Mouse (Mus musculus) layer of hippocampus, adult 18-20 months (tissue): ENCODE results near the gene Sowaha. TPM values are rescaled to one million over a fixed set of nuclear protein-coding genes. Genes with fewer than 3 reads are reported as not detected.
A peak's percentile ranks its signal among the peaks of the same experiment; 100 is the strongest.

Experiments used
- DNase-seq, 2 experiments: peaks; one replicate each; pipeline ENCODE4 v3.0.0; 2022; ENCODE audit warnings: low spot score in 2 of 2
- total RNA-seq, 2 experiments: library from RNA; stranded (reverse); gene quantifications; 2 replicates each; pipeline ENCODE4 v1.2.3; 2021

The Sowaha gene
- total RNA-seq, 2 experiments from 2014 or later: 144 to 146 TPM

DNA sequence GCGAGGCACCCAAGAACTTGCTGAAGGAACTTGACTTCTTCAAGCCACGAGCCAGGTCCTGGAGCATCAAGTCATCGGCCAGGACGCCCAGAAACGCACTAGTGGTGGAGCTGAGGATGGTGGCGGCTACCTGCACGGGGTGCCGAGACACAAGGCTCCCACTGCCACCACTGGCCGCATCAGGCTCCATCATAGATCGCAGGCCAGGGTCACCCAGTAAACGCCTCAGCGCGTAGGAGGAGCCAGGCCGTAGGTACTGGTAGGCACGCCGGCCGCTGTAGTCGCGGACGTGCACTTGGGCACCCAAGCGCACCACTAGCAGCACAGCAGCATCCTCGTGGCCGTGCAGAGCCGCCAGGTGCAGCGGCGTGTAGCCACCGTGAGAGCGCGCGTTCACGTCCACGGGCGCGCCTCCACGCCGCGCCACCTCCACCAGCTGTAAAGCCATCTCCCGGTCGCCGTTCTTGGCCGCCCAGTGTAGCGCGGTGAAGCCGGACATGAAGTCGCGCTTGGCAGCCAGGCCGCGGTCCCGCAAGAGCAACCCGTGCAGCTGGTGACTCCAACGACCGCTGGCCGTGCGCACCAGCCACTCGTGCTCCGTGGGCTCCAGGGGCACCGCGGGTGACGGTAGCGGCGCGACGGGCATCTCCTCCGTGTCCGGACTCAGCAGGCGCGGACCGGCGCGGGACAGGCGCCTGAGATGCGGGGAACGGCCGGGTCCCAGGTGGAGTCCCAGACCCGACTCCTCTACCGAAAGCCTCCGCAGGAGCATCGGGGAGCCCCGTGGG lies 1.5 kb downstream of the Sowaha start:
- DNase-seq: no peak

GRCm38 (mm10) chr11:53477833-53478232 lies 2.2 kb downstream of the Sowaha start:
- no peak for DNase-seq

GRCm38 (mm10) chr11:53475620-53476019 lies 4.5 kb downstream of the Sowaha start:
- no peak for DNase-seq

DNA sequence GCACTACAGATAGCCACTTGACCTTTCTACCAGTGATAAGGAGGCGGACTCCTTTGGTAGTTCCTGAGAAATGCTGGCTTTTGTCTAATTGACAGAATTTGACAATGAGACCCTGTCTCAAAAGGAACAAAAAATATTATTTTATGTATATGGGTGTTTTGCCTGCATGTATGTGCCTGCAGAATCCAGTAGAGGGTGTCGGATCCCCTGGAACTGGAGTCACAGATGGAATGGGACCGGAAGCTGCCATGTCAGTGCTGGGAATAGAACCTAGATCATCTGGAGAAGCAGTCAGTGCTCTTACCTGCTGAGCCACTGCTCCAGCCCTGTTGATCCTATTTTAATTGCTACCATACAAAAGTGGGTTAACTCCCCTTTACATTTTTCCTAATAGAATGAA lies 7.4 kb downstream of the Sowaha start:
- DNase-seq: no peak

- peak; percentile 93 to 97 for DNase-seq
Measured at GRCm38 (mm10) chr11:53469968-53470695, 9.9 kb downstream of the Sowaha start, which contains the start of gene Gm9837. Gm9837 (minus strand) TSS chr11:53470479.

- DNase-seq: peak in 1 of 2 experiments; percentile 33
Measured at GRCm38 (mm10) chr11:53469294-53469967, 10.6 kb downstream of the Sowaha start.

DNA sequence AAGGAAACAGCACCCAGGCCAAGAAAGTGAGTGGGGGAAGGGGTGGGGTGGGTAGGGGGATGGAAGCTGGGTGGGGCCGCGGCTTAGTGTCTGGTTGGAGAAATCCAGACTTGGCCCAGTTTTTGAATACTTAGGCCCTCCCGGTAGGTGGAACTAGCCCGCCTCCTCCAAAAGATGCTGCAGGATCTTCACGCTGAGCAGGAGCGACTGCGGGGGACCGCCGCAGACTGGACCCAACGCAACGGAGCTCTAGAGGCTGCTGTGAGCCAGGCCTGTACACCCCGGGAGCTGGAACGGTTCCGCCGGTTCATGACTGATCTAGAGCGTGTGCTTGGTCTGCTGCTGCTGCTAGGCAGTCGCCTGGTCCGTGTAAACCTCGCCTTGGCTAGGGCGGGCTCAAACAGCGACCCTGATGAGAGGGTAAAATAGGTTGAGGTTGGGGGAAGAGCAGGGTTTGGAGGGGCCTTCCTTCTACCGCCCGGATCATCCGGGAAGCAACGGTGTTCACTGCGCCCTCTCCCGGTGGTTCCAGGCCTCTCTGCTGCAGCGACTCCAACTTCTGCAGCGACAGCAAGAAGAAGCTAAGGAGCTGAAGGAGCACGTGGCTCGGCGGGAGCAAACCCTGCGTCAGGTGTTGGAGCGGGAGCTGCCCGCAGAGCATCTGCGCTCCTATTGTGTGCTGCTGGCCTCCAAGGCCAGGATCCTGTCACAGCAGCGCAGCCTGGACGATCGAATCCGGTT lies 13.7 kb downstream of the Sowaha start:
- peak; percentile 71 to 88 for DNase-seq

DNA sequence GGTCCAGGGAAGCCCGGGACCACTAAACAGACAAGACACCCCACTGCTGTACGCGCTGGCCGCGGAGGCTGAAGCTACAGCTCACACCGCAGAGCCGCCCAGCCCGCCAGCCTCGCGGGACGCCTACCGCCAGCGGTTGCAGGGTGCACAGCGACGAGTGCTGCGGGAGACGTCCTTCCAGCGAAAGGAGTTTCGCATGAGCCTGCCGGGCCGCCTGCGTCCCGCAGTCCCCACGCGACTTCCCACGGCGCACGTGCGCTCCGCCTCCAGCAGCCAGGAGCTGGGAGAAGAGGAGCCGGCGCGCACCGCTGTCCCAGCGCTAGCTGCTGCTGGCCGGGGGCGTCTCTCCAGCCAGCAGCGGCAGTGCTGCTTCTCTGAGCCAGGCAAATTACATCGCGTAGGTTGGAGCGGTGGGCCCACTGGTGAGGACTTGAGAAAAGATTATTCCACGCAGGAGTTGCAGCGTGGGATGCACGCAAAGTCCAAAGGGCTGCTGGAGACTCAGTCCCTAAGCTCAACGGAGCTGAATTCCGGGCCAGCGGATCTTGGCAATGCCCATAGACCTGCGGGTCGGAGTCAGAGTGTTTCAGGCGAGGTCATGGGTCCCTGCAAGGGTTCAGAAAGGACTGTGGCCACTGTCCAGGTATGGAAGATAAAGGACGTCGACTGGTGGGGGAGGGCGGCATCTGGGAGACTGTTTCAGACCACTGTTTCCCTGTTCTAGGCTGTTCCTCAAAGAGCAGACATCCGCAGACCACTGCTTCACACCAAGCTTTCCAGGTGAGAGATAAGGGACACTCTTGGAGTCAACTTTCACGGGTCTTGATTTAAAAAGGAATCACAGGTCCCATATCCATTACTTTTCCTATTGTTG lies 16.3 kb downstream of the Sowaha start:
- peak in 1 of 2 experiments; percentile 27 for DNase-seq

GRCm38 (mm10) chr11:53461727-53462126 lies 18.3 kb downstream of the Sowaha start:
- no peak for DNase-seq

- DNase-seq: no peak
Measured at GRCm38 (mm10) chr11:53460192-53460591, 19.9 kb downstream of the Sowaha start.

DNA sequence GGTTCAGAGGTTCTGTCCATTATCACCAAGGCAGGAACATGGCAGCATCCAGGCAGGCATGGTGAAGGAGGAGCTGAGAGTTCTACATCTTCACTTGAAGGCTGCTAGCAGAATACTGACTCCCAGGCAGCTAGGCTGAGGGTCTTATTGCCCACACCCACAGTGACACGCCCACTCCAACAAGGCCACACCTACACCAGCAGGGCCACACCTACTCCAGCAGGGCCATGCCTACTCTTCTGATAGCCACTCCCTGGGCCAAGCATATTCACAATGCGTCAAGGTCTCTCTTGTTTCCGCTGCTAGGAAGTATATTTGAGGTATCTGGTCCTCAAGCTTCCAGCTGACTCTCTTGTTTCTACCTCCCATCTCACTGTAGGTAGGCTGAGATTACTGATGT lies 21.1 kb downstream of the Sowaha start:
- no peak for DNase-seq

- DNase-seq: no peak
Measured at GRCm38 (mm10) chr11:53457372-53457954, 22.6 kb downstream of the Sowaha start.

GRCm38 (mm10) chr11:53456474-53457371 lies 23.4 kb downstream of the Sowaha start, which contains the start of the genes Gm10447 and Shroom1:
Gm10447 (minus strand) TSS chr11:53457110.
Shroom1 (plus strand) TSS chr11:53457205.
- peak in 1 of 2 experiments; percentile 46 for DNase-seq

- no peak for DNase-seq
Measured at GRCm38 (mm10) chr11:53453031-53453430, 27.0 kb downstream of the Sowaha start.

- DNase-seq: no peak
Measured at GRCm38 (mm10) chr11:53452396-53452795, 27.7 kb downstream of the Sowaha start.

DNA sequence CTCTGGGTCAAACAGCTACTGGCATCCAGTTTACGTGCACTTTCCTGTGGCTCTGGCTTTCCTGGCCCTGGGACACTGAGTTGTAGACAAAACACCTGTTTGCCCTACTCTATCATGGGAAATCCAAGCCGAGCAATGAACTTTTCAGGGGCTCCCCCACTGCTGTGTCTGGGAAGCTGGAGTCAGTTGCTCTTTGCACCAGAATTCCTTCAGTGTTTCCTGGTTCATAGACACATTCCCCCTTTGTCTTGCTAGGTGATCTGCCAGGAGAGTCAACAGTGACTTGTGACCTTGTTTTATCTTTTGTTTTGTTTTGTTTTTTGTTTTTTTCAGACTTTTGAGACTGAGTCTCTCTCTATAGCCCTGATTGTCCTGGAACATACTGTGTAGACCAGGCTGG lies 28.7 kb downstream of the Sowaha start:
- DNase-seq: no peak

DNA sequence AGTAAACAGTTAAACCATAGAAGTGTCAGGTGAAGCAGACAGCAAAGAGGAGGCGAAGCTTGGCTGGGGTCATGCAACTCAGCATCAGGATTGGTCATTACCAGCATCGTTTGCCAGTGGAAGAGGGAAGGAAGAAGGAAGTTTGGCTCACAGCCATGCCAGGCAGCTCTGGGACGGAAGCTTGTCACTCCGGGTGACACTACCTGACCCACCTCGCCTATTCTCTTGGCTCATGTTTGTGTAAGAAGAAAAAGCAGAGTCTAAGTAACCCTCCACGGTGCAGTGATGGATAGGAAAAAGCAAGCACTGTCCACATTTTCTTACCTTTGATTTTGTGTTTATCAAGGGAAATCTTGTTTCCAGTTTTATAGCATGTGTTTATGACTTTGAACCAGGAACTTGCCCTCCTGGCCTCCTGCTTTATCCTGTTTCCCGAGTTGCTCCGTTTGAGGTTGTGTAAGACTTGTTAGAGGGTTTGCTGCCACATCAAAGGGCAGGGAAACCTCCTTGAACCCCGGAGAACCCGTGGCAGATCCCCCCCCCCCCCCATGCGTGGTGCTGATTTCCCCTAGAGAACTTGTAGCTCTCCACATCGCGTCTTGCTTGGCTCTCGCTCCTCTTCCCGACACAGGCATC lies 29.9 kb downstream of the Sowaha start:
- DNase-seq: no peak

DNA sequence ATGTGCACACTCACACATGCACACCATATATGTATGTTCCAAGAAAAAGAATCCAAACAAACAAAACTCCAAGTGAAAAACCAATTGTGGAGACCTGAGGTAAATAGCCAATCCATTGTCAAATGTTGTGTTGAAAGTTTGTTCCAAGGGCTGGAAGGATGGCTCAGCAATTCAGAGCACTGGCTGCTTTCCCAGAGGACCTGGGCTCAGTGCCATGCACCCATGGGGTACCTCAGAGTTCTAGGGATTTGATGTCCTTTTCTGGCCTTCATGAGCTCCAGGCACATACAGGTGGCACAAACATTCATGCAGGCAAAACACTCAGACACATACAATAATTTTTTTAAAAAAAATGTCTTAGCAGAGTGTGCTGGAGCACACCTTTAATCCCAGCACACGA lies 31.5 kb downstream of the Sowaha start:
- DNase-seq: no peak
